Mouse (Mus musculus): Measurements from ENCODE around the gene Pak1. TPM values are rescaled to one million over a fixed set of nuclear protein-coding genes. Genes with fewer than 3 reads are reported as not detected.
"Not testable (repeated sequence)": the region's sequence is repeated elsewhere in the genome, so short reads cannot be mapped to it uniquely, and the experiment has no call there.

Pak1 gene
- polyA plus RNA-seq, 1 experiment from 2014 or later: 121 TPM

DNA sequence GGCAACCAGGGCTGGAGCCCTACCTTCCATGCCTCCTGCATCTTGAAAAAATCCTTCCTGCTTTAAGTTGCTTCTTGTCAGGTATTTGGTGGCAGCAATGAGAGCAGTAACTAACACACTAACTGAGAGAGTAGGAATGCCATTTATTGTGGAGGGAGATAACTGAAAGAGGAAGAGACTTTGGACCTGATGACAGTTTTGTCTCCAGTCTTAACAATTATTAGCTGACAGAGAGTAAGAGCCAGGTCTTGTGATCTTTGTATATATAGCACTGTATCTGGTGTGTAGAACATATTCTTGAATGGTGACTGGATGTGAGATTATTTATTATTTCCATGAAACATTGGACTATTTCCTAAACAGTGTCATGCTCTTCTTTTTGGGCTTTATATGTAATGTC is 50.2 kb downstream of the Pak1 start:
- Histone ChIP-seq H3K9me3 (no peaks in the 10 kb centered on the region), H3K27me3 (no peaks in the 10 kb centered on the region), H3K36me3 (no peaks in the 10 kb centered on the region), H3K4me2 (no peak overlapping the region), H3K4me1 (replicated peaks) (peaks cover 11% of the 10 kb centered on the region), H3K9ac (no peak overlapping the region), H3K4me3 (no peak overlapping the region), H3K27ac (replicated peaks) (no peak overlapping the region)
- no peak for ATAC-seq (ENCODE audit: low read depth)

- Histone ChIP-seq H3K27ac (replicated peaks) (no peak overlapping the region), H3K27me3 (no peaks in the 10 kb centered on the region), H3K36me3 (no peaks in the 10 kb centered on the region), H3K4me1 (replicated peaks) (peaks cover 35% of the 10 kb centered on the region), H3K4me3 (no peak overlapping the region), H3K9me3 (no peaks in the 10 kb centered on the region), H3K4me2 (no peak overlapping the region), H3K9ac (no peak overlapping the region)
- no peak for ATAC-seq (ENCODE audit: low read depth)
- WGBS: 84% methylated on average over 5 of the region's 5 CpGs
These were observed 53.0 kb downstream of the Pak1 start for GRCm38 (mm10) chr7:97841311-97841710.

DNA sequence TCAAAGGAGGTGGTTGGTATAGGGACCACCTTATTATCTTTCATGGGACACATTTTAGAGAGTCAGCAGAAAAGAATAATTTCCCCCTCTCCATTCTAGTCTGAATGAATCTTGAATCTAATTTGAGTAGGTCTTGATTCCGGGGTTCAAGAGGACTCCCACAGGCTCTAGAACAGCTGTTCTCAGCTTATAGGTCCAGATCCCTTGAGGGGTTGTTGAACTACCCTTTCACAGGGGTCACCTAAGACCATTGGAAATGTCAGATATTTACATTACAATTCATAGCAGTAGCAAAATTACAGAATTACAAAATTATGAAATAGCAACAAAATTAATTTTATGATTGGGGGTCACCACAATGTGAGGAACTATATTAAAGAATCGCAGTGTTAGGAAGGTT is 54.0 kb downstream of the Pak1 start:
- Histone ChIP-seq H3K4me1 (replicated peaks) (peaks cover 35% of the 10 kb centered on the region), H3K9ac (peak overlapping the region; percentile 79; the same call in 1 of the 2 replicates), H3K4me3 (peak overlapping the region; percentile 53), H3K36me3 (no peaks in the 10 kb centered on the region), H3K9me3 (no peaks in the 10 kb centered on the region), H3K27me3 (no peaks in the 10 kb centered on the region), H3K4me2 (peak overlapping the region; percentile 62), H3K27ac (replicated peaks) (peak overlapping the region; percentile 86; the same call in 1 of the 2 replicates)
- 51% methylated on average over 2 of the region's 2 CpGs for WGBS
- ATAC-seq (ENCODE audit: low read depth): peak; percentile 37; the same call in 1 of the 2 replicates

GRCm38 (mm10) chr7:97842806-97843570 is 54.6 kb downstream of the Pak1 start:
- peak overlapping the region; percentile 53 for H3K4me3 ChIP-seq
- H3K9me3 ChIP-seq: no peaks in the 10 kb centered on the region
- H3K36me3 ChIP-seq: no peaks in the 10 kb centered on the region
- peak overlapping the region; percentile 79 for H3K9ac ChIP-seq
- H3K4me2 ChIP-seq: peak overlapping the region; percentile 62
- H3K27me3 ChIP-seq: no peaks in the 10 kb centered on the region
- peaks cover 35% of the 10 kb centered on the region for H3K4me1 ChIP-seq (replicated peaks)
- WGBS: 5% methylated on average over 20 of the region's 22 CpGs
- peak; percentile 97 for ATAC-seq (ENCODE audit: low read depth)
- H3K27ac ChIP-seq (replicated peaks): peak overlapping the region; percentile 86

DNA sequence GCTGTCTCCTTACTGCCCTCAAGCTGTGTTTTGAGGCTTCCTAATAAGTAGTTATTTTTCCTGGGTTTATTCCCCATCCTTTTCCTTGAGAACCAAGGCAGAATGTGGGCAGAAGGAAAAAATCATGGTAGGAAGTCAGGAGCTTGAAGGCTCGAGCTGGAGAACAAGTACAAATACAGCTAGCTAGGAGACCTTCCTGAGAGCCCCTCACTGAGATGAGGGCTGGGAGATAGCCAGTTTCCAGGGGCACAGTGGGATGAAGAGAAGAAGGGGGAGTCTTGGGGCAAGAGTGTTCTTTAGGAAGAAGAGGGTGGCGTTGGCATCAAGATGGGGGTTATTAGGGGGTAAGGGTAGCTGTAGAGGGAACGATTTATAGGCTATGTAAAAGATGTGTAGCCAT is 56.1 kb downstream of the Pak1 start:
- no peak for ATAC-seq (ENCODE audit: low read depth)
- peak overlapping the region; percentile 53 for H3K4me3 ChIP-seq
- H3K27me3 ChIP-seq: no peaks in the 10 kb centered on the region
- no peak overlapping the region for H3K27ac ChIP-seq (replicated peaks)
- peak overlapping the region; percentile 62 for H3K4me2 ChIP-seq
- peaks cover 35% of the 10 kb centered on the region for H3K4me1 ChIP-seq (replicated peaks)
- no peaks in the 10 kb centered on the region for H3K9me3 ChIP-seq
- H3K9ac ChIP-seq: peak overlapping the region; percentile 79
- H3K36me3 ChIP-seq: no peaks in the 10 kb centered on the region
- WGBS: 75% methylated on average over 3 of the region's 3 CpGs

DNA sequence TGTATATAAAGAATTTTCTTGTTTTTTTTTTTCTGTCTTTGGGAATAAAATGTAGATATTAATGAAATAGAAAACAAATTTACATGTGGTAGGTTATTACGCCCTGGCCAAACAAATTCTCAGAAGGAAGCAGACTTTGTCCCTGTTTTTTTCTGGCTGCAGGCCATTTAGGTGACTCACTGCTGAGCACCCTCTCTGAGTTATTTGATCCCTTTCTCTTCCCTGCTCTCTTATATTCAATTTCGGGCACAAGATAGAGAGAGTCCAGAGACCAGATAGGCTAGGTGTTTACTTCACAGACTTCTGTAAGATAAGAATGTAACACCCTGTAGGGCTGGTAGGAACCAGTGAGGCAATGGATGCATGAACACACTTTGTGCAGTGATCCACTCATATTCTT is 57.2 kb downstream of the Pak1 start:
- Histone ChIP-seq H3K4me1 (replicated peaks) (peaks cover 35% of the 10 kb centered on the region), H3K9ac (no peak overlapping the region), H3K4me3 (no peak overlapping the region), H3K27me3 (no peaks in the 10 kb centered on the region), H3K4me2 (0 out of 2 replicates have a peak overlapping the region, but pooled peaks have one; percentile 62), H3K27ac (replicated peaks) (no peak overlapping the region), H3K9me3 (no peaks in the 10 kb centered on the region), H3K36me3 (no peaks in the 10 kb centered on the region)
- ATAC-seq (ENCODE audit: low read depth): no peak
- WGBS: 88% methylated on average over 2 of the region's 2 CpGs

GRCm38 (mm10) chr7:97846539-97846938 is 58.2 kb downstream of the Pak1 start:
- Histone ChIP-seq H3K9ac (no peak overlapping the region), H3K36me3 (no peaks in the 10 kb centered on the region), H3K4me1 (replicated peaks) (peaks cover 30% of the 10 kb centered on the region), H3K4me2 (no peak overlapping the region), H3K27ac (replicated peaks) (no peak overlapping the region), H3K9me3 (no peaks in the 10 kb centered on the region), H3K4me3 (no peak overlapping the region), H3K27me3 (no peaks in the 10 kb centered on the region)
- no peak for ATAC-seq (ENCODE audit: low read depth)

GRCm38 (mm10) chr7:97849557-97849956 is 61.2 kb downstream of the Pak1 start:
- H3K27me3 ChIP-seq; H3K27ac ChIP-seq (replicated peaks); H3K4me2 ChIP-seq; H3K9me3 ChIP-seq; H3K36me3 ChIP-seq; H3K4me3 ChIP-seq; ATAC-seq (ENCODE audit: low read depth); H3K9ac ChIP-seq: not testable (repeated sequence)
- peaks cover 14% of the 10 kb centered on the region for H3K4me1 ChIP-seq (replicated peaks)
- WGBS: 71% methylated on average over 3 of the region's 3 CpGs

- Histone ChIP-seq H3K4me2 (no peak overlapping the region), H3K27me3 (no peaks in the 10 kb centered on the region), H3K9me3 (no peaks in the 10 kb centered on the region), H3K36me3 (peaks cover 3% of the 10 kb centered on the region; the same call in 1 of the 2 replicates), H3K27ac (replicated peaks) (no peak overlapping the region), H3K9ac (no peak overlapping the region), H3K4me3 (no peak overlapping the region), H3K4me1 (replicated peaks) (peaks cover 7% of the 10 kb centered on the region; the same call in 1 of the 2 replicates)
- 89% methylated on average over 3 of the region's 3 CpGs for WGBS
- ATAC-seq (ENCODE audit: low read depth): no peak
These were observed 62.0 kb downstream of the Pak1 start for GRCm38 (mm10) chr7:97850331-97850730.

- ATAC-seq (ENCODE audit: low read depth): no peak
- H3K9me3 ChIP-seq: no peaks in the 10 kb centered on the region
- H3K27ac ChIP-seq (replicated peaks): no peak overlapping the region
- no peak overlapping the region for H3K9ac ChIP-seq
- peaks cover 14% of the 10 kb centered on the region for H3K36me3 ChIP-seq
- H3K27me3 ChIP-seq: no peaks in the 10 kb centered on the region
- no peaks in the 10 kb centered on the region for H3K4me1 ChIP-seq (replicated peaks)
- 90% methylated on average over 3 of the region's 3 CpGs for WGBS
- no peak overlapping the region for H3K4me2 ChIP-seq
- H3K4me3 ChIP-seq: no peak overlapping the region
These were observed 75.2 kb downstream of the Pak1 start for GRCm38 (mm10) chr7:97863512-97863911.

- H3K9me3 ChIP-seq: no peaks in the 10 kb centered on the region
- no peak for ATAC-seq (ENCODE audit: low read depth)
- no peaks in the 10 kb centered on the region for H3K4me1 ChIP-seq (replicated peaks)
- H3K36me3 ChIP-seq: peaks cover 14% of the 10 kb centered on the region
- no peak overlapping the region for H3K4me2 ChIP-seq
- H3K27me3 ChIP-seq: no peaks in the 10 kb centered on the region
- no peak overlapping the region for H3K4me3 ChIP-seq
- no peak overlapping the region for H3K9ac ChIP-seq
- no peak overlapping the region for H3K27ac ChIP-seq (replicated peaks)
- 85% methylated on average over 1 of the region's 1 CpGs for WGBS
These were observed 76.2 kb downstream of the Pak1 start for GRCm38 (mm10) chr7:97864531-97864930.

- Histone ChIP-seq H3K9ac (no peak overlapping the region), H3K4me2 (no peak overlapping the region), H3K4me3 (no peak overlapping the region), H3K9me3 (no peaks in the 10 kb centered on the region), H3K27me3 (no peaks in the 10 kb centered on the region), H3K36me3 (peaks cover 19% of the 10 kb centered on the region), H3K4me1 (replicated peaks) (no peaks in the 10 kb centered on the region), H3K27ac (replicated peaks) (no peak overlapping the region)
- WGBS: 84% methylated on average over 5 of the region's 5 CpGs
- no peak for ATAC-seq (ENCODE audit: low read depth)
These were observed 79.5 kb downstream of the Pak1 start for GRCm38 (mm10) chr7:97867866-97868265.

DNA sequence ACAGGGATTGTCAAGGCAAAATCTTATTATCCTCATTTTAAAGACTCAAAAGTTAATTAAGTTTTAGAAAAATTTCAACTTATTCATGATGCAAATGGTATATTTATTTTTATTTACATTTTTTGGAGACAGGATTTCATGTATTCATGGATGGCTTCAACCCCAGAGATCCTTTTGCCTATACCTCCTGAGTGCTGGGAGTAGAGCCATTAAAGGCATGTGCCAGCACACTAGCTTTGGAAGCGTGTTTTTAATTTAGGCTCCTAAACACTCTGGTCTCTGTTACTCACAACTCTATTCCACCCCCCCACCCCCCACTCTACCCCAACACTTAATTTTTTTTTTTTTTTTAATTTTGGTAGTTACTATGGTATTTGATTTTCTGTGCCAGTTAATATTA is 80.4 kb downstream of the Pak1 start:
- Histone ChIP-seq H3K9ac (no peak overlapping the region), H3K36me3 (peaks cover 19% of the 10 kb centered on the region), H3K27ac (replicated peaks) (no peak overlapping the region), H3K4me3 (no peak overlapping the region), H3K9me3 (no peaks in the 10 kb centered on the region), H3K27me3 (no peaks in the 10 kb centered on the region), H3K4me1 (replicated peaks) (no peaks in the 10 kb centered on the region), H3K4me2 (no peak overlapping the region)
- 100% methylated on average over 1 of the region's 1 CpGs for WGBS
- no peak for ATAC-seq (ENCODE audit: low read depth)
